Mouse (Mus musculus): ENCODE results near the gene Flt3l.

DNA sequence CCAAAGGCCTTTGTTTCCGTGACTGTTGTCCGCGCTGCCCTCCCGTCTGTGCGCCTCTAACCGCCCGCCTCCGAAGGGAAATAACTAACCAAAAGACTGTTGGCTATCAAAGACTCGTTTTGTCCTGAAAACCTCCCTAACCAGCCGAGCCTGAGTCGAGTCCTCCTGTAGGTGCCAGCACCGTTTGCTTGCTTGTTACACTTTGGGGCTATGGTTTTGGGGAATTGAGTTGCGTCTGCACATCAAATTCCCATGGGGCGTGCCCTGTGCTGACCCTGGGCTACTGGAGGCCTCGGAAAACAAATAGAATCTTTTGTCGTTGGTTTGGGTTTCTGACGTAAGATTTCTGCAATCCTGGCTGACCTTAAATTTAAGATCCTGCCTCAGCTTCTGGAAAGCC, 6.9 kb downstream of the Flt3l start:
- TF ChIP-seq CTCF (IDR thresholded peaks at IDR 0.05; ENCODE audit: low read depth) (no peak), EP300 (optimal IDR thresholded peaks at IDR 0.05) (no peak)

Measured in stomach, postnatal 0 days (tissue).